Mouse (Mus musculus) Patski (cell line): Measurements from ENCODE around the gene Mroh8. TPM values are rescaled to one million over a fixed set of nuclear protein-coding genes. Genes with fewer than 3 reads are reported as not detected.
"Not testable (repeated sequence)": the region's sequence is repeated elsewhere in the genome, so short reads cannot be mapped to it uniquely, and the experiment has no call there.

Experiments
- ATAC-seq: fragments of 100-300 bp; one replicate; pipeline ENCODE4 v1.8.0; 2021
- CTCF ChIA-PET: fragments of 350-600 bp; sonication (Branson Sonifier 250); formaldehyde crosslinking; loops from one replicate; lab custom pipeline; 2022; ENCODE audit warnings: inconsistent platforms; lab: Charles Lee
- POLR2A ChIA-PET: fragments of 350-600 bp; sonication (Branson Sonifier 250); formaldehyde crosslinking; loops from one replicate; lab custom pipeline; 2022; ENCODE audit warnings: antibody characterized with exemption, inconsistent platforms; lab: Charles Lee
- DNase-seq: peaks from one replicate; pipeline ENCODE4 v3.0.0-alpha.2; 2011; ENCODE audit warnings: low read depth, low spot score
- H3K27me3 ChIP-seq: fragments of 371-371 bp; one replicate; pipeline ENCODE4 v1.5.1; 2021
- CTCF ChIP-seq: fragments of 100-300 bp; IDR thresholded peaks from one replicate; pipeline ENCODE4 v1.5.1; 2021
- in situ Hi-C: fragments of 300-500 bp; cut with MboI; formaldehyde crosslinking; loops from 3 replicates; pipeline ENCODE4 v1.11.1; 2018; ENCODE audit warnings: low pct_unique_long_range_greater_than_20kb, mixed read lengths
- polyA plus RNA-seq: library from polyadenylated mRNA; unstranded; gene quantifications from one replicate; pipeline ENCODE4 v1.2.3, GENCODE M21; 2021

Gene Mroh8
- polyA plus RNA-seq, 1 experiment from 2014 or later = 0.40 TPM

GRCm38 (mm10) chr2:157172984-157173383 is 106.4 kb downstream of the Mroh8 start:
- CTCF ChIA-PET = interaction anchor here (0.7 kb wide), 1 partner anchor 9 kb away, joined by 4 read pairs; no protein-coding TSS in a partner anchor

GRCm38 (mm10) chr2:157170626-157171025 is 108.7 kb downstream of the Mroh8 start:
- H3K27me3 ChIP-seq = no peaks in the 10 kb centered on the region
- POLR2A ChIA-PET = no interaction called here
- ATAC-seq (no peak), DNase-seq (no peak)
- CTCF ChIA-PET = interaction anchor here (1.2 kb wide), 1 partner anchor 46 kb away, joined by 3 read pairs; no protein-coding TSS in a partner anchor
- in situ Hi-C loops = no loop called here
- no peak for TF ChIP-seq CTCF

More at GRCm38 (mm10) chr2:157172984-157173383, 106.4 kb downstream of the Mroh8 start:
- no peaks in the 10 kb centered on the region for H3K27me3 ChIP-seq
- in situ Hi-C loops = no loop called here
- ATAC-seq (no peak), DNase-seq (no peak)
- no peak for TF ChIP-seq CTCF
- POLR2A ChIA-PET = no interaction called here

- TF ChIP-seq CTCF = no peak
- ATAC-seq (peak; percentile 80), DNase-seq (peak; percentile 17)
- CTCF ChIA-PET = interaction anchor here (1.2 kb wide), 1 partner anchor 45 kb away, joined by 3 read pairs; no protein-coding TSS in a partner anchor
- in situ Hi-C loops = no loop called here
- H3K27me3 ChIP-seq = no peaks in the 10 kb centered on the region
- POLR2A ChIA-PET = no interaction called here
These were observed 109.2 kb downstream of the Mroh8 start for GRCm38 (mm10) chr2:157170166-157170565.

GRCm38 (mm10) chr2:157166371-157167080 is 112.8 kb downstream of the Mroh8 start:
- in situ Hi-C loops = no loop called here
- CTCF ChIA-PET = interaction anchor here (1.0 kb wide), 1 partner anchor 22 kb away, joined by 3 read pairs; no protein-coding TSS in a partner anchor

GRCm38 (mm10) chr2:157165312-157166224 is 113.8 kb downstream of the Mroh8 start:
- CTCF ChIA-PET, ATAC-seq, in situ Hi-C loops: not testable (repeated sequence)

More at GRCm38 (mm10) chr2:157166371-157167080, 112.8 kb downstream of the Mroh8 start:
- H3K27me3 ChIP-seq = no peaks in the 10 kb centered on the region
- no peak for TF ChIP-seq CTCF
- POLR2A ChIA-PET = no interaction called here
- ATAC-seq (no peak), DNase-seq (no peak)

GRCm38 (mm10) chr2:157164101-157164500 is 115.2 kb downstream of the Mroh8 start:
- H3K27me3 ChIP-seq = no peaks in the 10 kb centered on the region
- TF ChIP-seq CTCF = no peak
- ATAC-seq (no peak), DNase-seq (no peak)
- in situ Hi-C loops = no loop called here
- ChIA-PET POLR2A (no interaction called here), CTCF (interaction anchor here (1.5 kb wide), 1 partner anchor 9 kb away, joined by 4 read pairs; no protein-coding TSS in a partner anchor)

More at GRCm38 (mm10) chr2:157165312-157166224, 113.8 kb downstream of the Mroh8 start:
- H3K27me3 ChIP-seq, POLR2A ChIA-PET, DNase-seq: not testable (repeated sequence)

Other genes starting within 250 kb of the Mroh8 start
- 35.3 TPM for gene Soga1, start 200.3 kb downstream of the Mroh8 start, polyA plus RNA-seq
- 0.33 TPM for gene Tldc2, start 192.5 kb downstream of the Mroh8 start, polyA plus RNA-seq
- gene Samhd1, start 144.3 kb downstream of the Mroh8 start, polyA plus RNA-seq = 64.5 TPM
- 14.7 TPM for gene Rbl1, start 75.0 kb downstream of the Mroh8 start, polyA plus RNA-seq
- gene Rpn2, start 532 bp downstream of the Mroh8 start, polyA plus RNA-seq = 391 TPM
- gene Ghrh, start 68.0 kb upstream of the Mroh8 start, polyA plus RNA-seq = not detected
- 63.9 TPM for gene Manbal, start 88.0 kb upstream of the Mroh8 start, polyA plus RNA-seq
- 76.9 TPM for gene Src, start 138.9 kb upstream of the Mroh8 start, polyA plus RNA-seq